Mouse (Mus musculus) erythroblast, embryonic 14.5 days (primary cell): Measurements from ENCODE around the gene Gnb2.

Experiments
- GATA1 ChIP-seq: IDR thresholded peaks from 2 replicates; pipeline ENCODE4 v1.6.1; 2012; ENCODE audit warnings: low read length, inconsistent platforms, mixed read lengths
- TAL1 ChIP-seq: IDR thresholded peaks from 3 replicates; pipeline ENCODE4 v1.6.1; 2012; ENCODE audit warnings: low read length, inconsistent platforms, mixed read lengths

DNA sequence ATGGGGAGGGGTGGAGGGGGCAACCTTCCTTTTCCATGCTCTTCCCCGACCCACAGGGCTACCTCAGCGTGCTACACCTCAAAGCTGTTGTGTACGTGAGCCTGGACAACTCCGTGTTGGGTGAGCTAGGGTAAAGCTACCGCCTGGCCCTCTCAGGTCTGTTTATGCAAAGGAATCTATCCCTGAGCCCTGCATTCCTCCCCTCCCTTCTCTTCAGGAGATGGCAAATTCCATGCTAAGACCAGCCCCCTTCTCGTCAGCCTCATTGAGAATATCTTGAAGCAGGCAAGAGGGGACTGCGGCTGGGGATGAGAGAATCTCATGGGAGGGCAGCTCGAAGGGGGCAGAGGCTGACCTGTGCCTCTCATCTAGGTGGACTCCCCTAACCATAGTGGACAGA, 49.4 kb upstream of the Gnb2 start:
- TF ChIP-seq TAL1: no peak
- no peak for TF ChIP-seq GATA1
